Mouse (Mus musculus) lung, postnatal 14 days (tissue): ENCODE measurements around the gene Camk1.

Source experiments
- DNase-seq: peaks from one replicate; pipeline ENCODE4 v3.0.0; 2021

Camk1 gene

GRCm38 (mm10) chr6:113301350-113301749, 42.4 kb downstream of the Camk1 start:
- no peak for DNase-seq

GRCm38 (mm10) chr6:113296639-113297038, 47.1 kb downstream of the Camk1 start:
- DNase-seq: no peak

DNA sequence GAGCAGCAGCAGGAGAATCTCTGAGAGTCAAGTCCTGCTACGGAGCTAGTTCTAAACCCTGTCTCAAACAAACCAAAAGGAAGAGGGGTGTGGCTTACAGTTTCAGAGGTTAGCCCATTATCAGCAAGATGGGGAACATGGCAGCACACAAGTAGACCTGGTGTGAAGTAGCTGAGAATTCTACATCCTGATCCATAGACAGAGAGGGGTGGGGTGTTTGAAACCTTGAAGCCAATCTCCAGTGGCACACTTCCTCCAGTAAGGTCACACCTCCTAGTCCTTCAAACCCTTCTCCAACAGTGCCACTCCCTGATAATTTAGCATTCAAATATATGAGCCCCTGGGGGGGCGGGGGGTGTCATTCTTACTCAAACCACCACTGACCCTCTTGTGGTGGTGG, 47.7 kb downstream of the Camk1 start:
- DNase-seq: no peak

DNA sequence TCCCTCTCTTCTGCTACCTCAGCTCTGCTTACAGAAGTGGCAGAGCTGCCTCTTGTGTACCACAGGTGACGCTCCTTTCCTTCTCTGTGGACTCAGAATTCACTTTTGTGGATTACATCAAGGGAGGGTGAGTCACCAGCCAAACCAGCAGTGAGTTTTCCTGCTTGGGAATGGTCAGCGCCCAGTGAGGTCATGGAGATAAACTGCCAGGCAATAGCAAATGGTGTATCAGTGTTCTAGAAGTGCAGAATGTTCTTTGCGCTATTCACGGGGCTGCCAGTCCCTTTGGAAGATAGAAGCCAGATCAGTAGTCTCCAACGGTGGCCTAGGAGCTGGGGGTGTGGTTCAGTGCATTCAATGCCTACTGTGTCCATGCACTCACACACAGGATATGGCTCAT, 50.8 kb downstream of the Camk1 start:
- DNase-seq: no peak

GRCm38 (mm10) chr6:113290346-113290745, 53.4 kb downstream of the Camk1 start:
- no peak for DNase-seq

DNA sequence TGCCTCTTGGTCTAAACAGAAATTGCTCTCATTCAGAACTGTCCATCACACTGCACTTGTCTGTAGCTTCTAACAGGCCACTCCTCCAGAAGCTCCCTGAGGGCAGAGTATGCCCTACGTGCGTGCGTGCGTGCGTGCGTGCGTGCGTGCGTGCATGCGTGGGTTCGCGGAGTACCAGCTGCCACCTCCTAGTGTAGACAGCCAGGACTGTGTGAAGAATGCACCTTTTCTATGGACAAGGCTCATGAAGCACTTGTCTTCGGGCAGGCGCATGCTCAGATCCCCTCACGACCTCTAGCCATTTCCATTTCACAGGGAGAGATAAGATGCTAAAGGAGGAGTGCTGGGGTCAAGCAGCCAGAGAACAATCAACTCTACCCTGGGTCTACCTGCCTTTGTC, 54.4 kb downstream of the Camk1 start:
- DNase-seq: no peak

DNA sequence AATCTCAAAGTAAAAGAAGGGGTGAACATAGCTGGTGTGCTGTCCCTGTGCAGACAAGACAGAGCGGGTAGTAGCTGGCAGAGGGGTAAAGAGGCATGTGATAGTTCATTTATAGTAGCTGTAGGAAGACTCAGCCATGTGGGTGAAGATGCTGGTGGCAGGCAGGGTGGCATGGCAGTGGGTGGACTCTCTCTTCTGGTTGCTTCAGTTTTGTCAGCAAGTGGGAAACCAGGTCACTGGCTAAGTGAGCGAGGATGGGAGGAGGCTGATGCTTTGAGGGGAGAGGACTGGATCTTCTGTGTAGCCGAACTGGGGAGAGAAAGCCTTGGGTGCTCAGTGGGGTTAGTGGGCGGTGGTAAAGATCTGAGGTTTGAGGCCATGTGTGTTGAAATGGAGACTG, 56.5 kb downstream of the Camk1 start:
- no peak for DNase-seq

GRCm38 (mm10) chr6:113286316-113286715, 57.5 kb downstream of the Camk1 start:
- no peak for DNase-seq

- no peak for DNase-seq
Measured at GRCm38 (mm10) chr6:113284931-113285330, 58.9 kb downstream of the Camk1 start.
